Mouse (Mus musculus) spleen, adult 2 months (tissue): ENCODE measurements around the gene Rapgef2.

ENCODE experiments used
- CTCF ChIP-seq: fragments of 200-500 bp; IDR thresholded peaks from 2 replicates; pipeline ENCODE4 v1.5.1; 2011; ENCODE audit warnings: mild to moderate bottlenecking, inconsistent platforms; ENCODE audit not compliant: insufficient read depth, insufficient read length, insufficient replicate concordance; ENCODE audit errors: extremely low read depth
- POLR2A ChIP-seq: fragments of 200-500 bp; IDR thresholded peaks from 2 replicates; pipeline ENCODE4 v1.6.1; 2011; ENCODE audit warnings: low read depth, low read length, inconsistent platforms

GRCm38 (mm10) chr3:79207216-79207615 lies 79.1 kb downstream of the Rapgef2 start:
- no peak for TF ChIP-seq CTCF
- no peak for TF ChIP-seq POLR2A
